Mouse (Mus musculus): ENCODE data around the gene Ucp3.

Ucp3 gene

GRCm38 (mm10) chr7:100501027-100501843, 28.4 kb downstream of the Ucp3 start:
- 76% methylated on average over 6 of the region's 6 CpGs for WGBS

- 64% methylated on average over 2 of the region's 2 CpGs for WGBS
Observed at GRCm38 (mm10) chr7:100501844-100502373, 29.1 kb downstream of the Ucp3 start.

GRCm38 (mm10) chr7:100502374-100502922, 29.7 kb downstream of the Ucp3 start:
- WGBS: 81% methylated on average over 7 of the region's 7 CpGs

- WGBS: 79% methylated on average over 5 of the region's 5 CpGs
Observed at GRCm38 (mm10) chr7:100503076-100503475, 30.3 kb downstream of the Ucp3 start.

- 88% methylated on average over 13 of the region's 13 CpGs for WGBS
Observed at GRCm38 (mm10) chr7:100504740-100505487, 32.1 kb downstream of the Ucp3 start.

- 70% methylated on average over 4 of the region's 4 CpGs for WGBS
Observed at GRCm38 (mm10) chr7:100506494-100506893, 33.7 kb downstream of the Ucp3 start.

GRCm38 (mm10) chr7:100508670-100509069, 35.9 kb downstream of the Ucp3 start:
- WGBS: 80% methylated on average over 3 of the region's 3 CpGs

GRCm38 (mm10) chr7:100511602-100512001, 38.8 kb downstream of the Ucp3 start:
- 88% methylated on average over 8 of the region's 8 CpGs for WGBS

GRCm38 (mm10) chr7:100514573-100514972, 41.8 kb downstream of the Ucp3 start, which contains the start of gene Dnajb13:
Gene Dnajb13 (minus strand): TSS chr7:100514960.
- 48% methylated on average over 11 of the region's 11 CpGs for WGBS

- 69% methylated on average over 7 of the region's 7 CpGs for WGBS
Observed at GRCm38 (mm10) chr7:100520204-100520603, 47.4 kb downstream of the Ucp3 start.

- 16% methylated on average over 10 of the region's 10 CpGs for WGBS
Observed at GRCm38 (mm10) chr7:100520663-100521285, 48.0 kb downstream of the Ucp3 start.

- 81% methylated on average over 3 of the region's 3 CpGs for WGBS
Observed at GRCm38 (mm10) chr7:100522222-100522621, 49.4 kb downstream of the Ucp3 start.

GRCm38 (mm10) chr7:100524669-100525068, 51.9 kb downstream of the Ucp3 start:
- WGBS: 85% methylated on average over 8 of the region's 8 CpGs

GRCm38 (mm10) chr7:100530766-100531165, 58.0 kb downstream of the Ucp3 start:
- WGBS: 93% methylated on average over 5 of the region's 5 CpGs

- 87% methylated on average over 2 of the region's 2 CpGs for WGBS
Observed at GRCm38 (mm10) chr7:100533503-100533902, 60.7 kb downstream of the Ucp3 start.

GRCm38 (mm10) chr7:100534216-100534615, 61.4 kb downstream of the Ucp3 start:
- 73% methylated on average over 3 of the region's 3 CpGs for WGBS

- WGBS: 82% methylated on average over 2 of the region's 2 CpGs
Observed at GRCm38 (mm10) chr7:100535831-100536230, 63.0 kb downstream of the Ucp3 start.

Measured in cerebral cortex, adult 2 months (tissue).